Mouse (Mus musculus): ENCODE results near the gene Rnf215. TPM values are rescaled to one million over a fixed set of nuclear protein-coding genes. Genes with fewer than 3 reads are reported as not detected.

Rnf215 gene
- 2.9 TPM for polyA plus RNA-seq (2014; fragmentation: Illumina TruSeq; extraction: RNeasy Lipid Tissue Mini Kit (QIAGEN cat#74804); ENCODE audit: low read depth, low replicate concordance)

GRCm38 (mm10) chr11:4134986-4135935, at the start of gene Rnf215:
Gene Rnf215 (plus strand): TSS chr11:4135202.

GRCm38 (mm10) chr11:4095171-4096053, 39.6 kb upstream of the Rnf215 start, which contains the start of gene Mtfp1:
Gene Mtfp1 (minus strand): TSS chr11:4095445.

GRCm38 (mm10) chr11:4122742-4123579, 12.0 kb upstream of the Rnf215 start, which contains the start of gene Sec14l2:
Gene Sec14l2 (minus strand): TSS chr11:4123415.

GRCm38 (mm10) chr11:4159808-4160708, 25.1 kb downstream of the Rnf215 start, which contains the start of the genes Ccdc157 and Sf3a1:
Gene Ccdc157 (minus strand): TSS chr11:4160293.
Gene Sf3a1 (plus strand): TSS chr11:4160350.

GRCm38 (mm10) chr11:4186486-4187317, 51.7 kb downstream of the Rnf215 start, which contains the start of gene Tbc1d10a:
Gene Tbc1d10a (plus strand): TSS chr11:4186789.

Other genes starting within 250 kb of the Rnf215 start
- gene 4921536K21Rik, start 240.1 kb upstream of the Rnf215 start, polyA plus RNA-seq (2014; fragmentation: Illumina TruSeq; extraction: RNeasy Lipid Tissue Mini Kit (QIAGEN cat#74804); ENCODE audit: low read depth, low replicate concordance), result not detected
- gene Dusp18, start 240.0 kb upstream of the Rnf215 start, polyA plus RNA-seq (2014; fragmentation: Illumina TruSeq; extraction: RNeasy Lipid Tissue Mini Kit (QIAGEN cat#74804); ENCODE audit: low read depth, low replicate concordance), result not detected
- not detected for gene Slc35e4, start 220.5 kb upstream of the Rnf215 start, polyA plus RNA-seq (2014; fragmentation: Illumina TruSeq; extraction: RNeasy Lipid Tissue Mini Kit (QIAGEN cat#74804); ENCODE audit: low read depth, low replicate concordance)
- gene Tcn2, start 203.0 kb upstream of the Rnf215 start, polyA plus RNA-seq (2014; fragmentation: Illumina TruSeq; extraction: RNeasy Lipid Tissue Mini Kit (QIAGEN cat#74804); ENCODE audit: low read depth, low replicate concordance), result 15.7 TPM
- 11.5 TPM for gene Pes1, start 171.2 kb upstream of the Rnf215 start, polyA plus RNA-seq (2014; fragmentation: Illumina TruSeq; extraction: RNeasy Lipid Tissue Mini Kit (QIAGEN cat#74804); ENCODE audit: low read depth, low replicate concordance)
- gene 4930556J24Rik, start 158.4 kb upstream of the Rnf215 start, polyA plus RNA-seq (2014; fragmentation: Illumina TruSeq; extraction: RNeasy Lipid Tissue Mini Kit (QIAGEN cat#74804); ENCODE audit: low read depth, low replicate concordance), result not detected
- not detected for gene Gal3st1, start 151.6 kb upstream of the Rnf215 start, polyA plus RNA-seq (2014; fragmentation: Illumina TruSeq; extraction: RNeasy Lipid Tissue Mini Kit (QIAGEN cat#74804); ENCODE audit: low read depth, low replicate concordance)
- gene Sec14l4, start 103.7 kb upstream of the Rnf215 start, polyA plus RNA-seq (2014; fragmentation: Illumina TruSeq; extraction: RNeasy Lipid Tissue Mini Kit (QIAGEN cat#74804); ENCODE audit: low read depth, low replicate concordance), result 73.8 TPM
- gene Sec14l3, start 70.4 kb upstream of the Rnf215 start, polyA plus RNA-seq (2014; fragmentation: Illumina TruSeq; extraction: RNeasy Lipid Tissue Mini Kit (QIAGEN cat#74804); ENCODE audit: low read depth, low replicate concordance), result not detected
- 17.1 TPM for gene Mtfp1, start 39.8 kb upstream of the Rnf215 start, polyA plus RNA-seq (2014; fragmentation: Illumina TruSeq; extraction: RNeasy Lipid Tissue Mini Kit (QIAGEN cat#74804); ENCODE audit: low read depth, low replicate concordance)
- gene Sec14l2, start 11.8 kb upstream of the Rnf215 start, polyA plus RNA-seq (2014; fragmentation: Illumina TruSeq; extraction: RNeasy Lipid Tissue Mini Kit (QIAGEN cat#74804); ENCODE audit: low read depth, low replicate concordance), result 293 TPM
- 4.3 TPM for gene Ccdc157, start 25.1 kb downstream of the Rnf215 start, polyA plus RNA-seq (2014; fragmentation: Illumina TruSeq; extraction: RNeasy Lipid Tissue Mini Kit (QIAGEN cat#74804); ENCODE audit: low read depth, low replicate concordance)
- gene Sf3a1, start 25.1 kb downstream of the Rnf215 start, polyA plus RNA-seq (2014; fragmentation: Illumina TruSeq; extraction: RNeasy Lipid Tissue Mini Kit (QIAGEN cat#74804); ENCODE audit: low read depth, low replicate concordance), result 5.6 TPM
- gene Tbc1d10a, start 51.6 kb downstream of the Rnf215 start, polyA plus RNA-seq (2014; fragmentation: Illumina TruSeq; extraction: RNeasy Lipid Tissue Mini Kit (QIAGEN cat#74804); ENCODE audit: low read depth, low replicate concordance), result 0.87 TPM
- not detected for gene Castor1, start 83.0 kb downstream of the Rnf215 start, polyA plus RNA-seq (2014; fragmentation: Illumina TruSeq; extraction: RNeasy Lipid Tissue Mini Kit (QIAGEN cat#74804); ENCODE audit: low read depth, low replicate concordance)
- not detected for gene Osm, start 101.2 kb downstream of the Rnf215 start, polyA plus RNA-seq (2014; fragmentation: Illumina TruSeq; extraction: RNeasy Lipid Tissue Mini Kit (QIAGEN cat#74804); ENCODE audit: low read depth, low replicate concordance)
- not detected for gene Lif, start 122.4 kb downstream of the Rnf215 start, polyA plus RNA-seq (2014; fragmentation: Illumina TruSeq; extraction: RNeasy Lipid Tissue Mini Kit (QIAGEN cat#74804); ENCODE audit: low read depth, low replicate concordance)

Measured in liver, adult 10 weeks (tissue).